Mouse (Mus musculus) myocyte (in vitro differentiated cells): ENCODE results near the gene Bicc1.

Experiments used
- CEBPB ChIP-seq: IDR thresholded peaks from 2 replicates; pipeline ENCODE4 v1.6.1; 2011; ENCODE audit warnings: mild to moderate bottlenecking, moderate library complexity; ENCODE audit not compliant: poor library complexity, insufficient read depth, severe bottlenecking
- E2F4 ChIP-seq: IDR thresholded peaks from one replicate; pipeline ENCODE4 v1.6.1; 2011; ENCODE audit warnings: mild to moderate bottlenecking, control low read depth, moderate library complexity; ENCODE audit not compliant: insufficient read depth
- MAX ChIP-seq: IDR thresholded peaks from one replicate; pipeline ENCODE4 v1.6.1; 2011; ENCODE audit warnings: low read depth, mild to moderate bottlenecking, control low read depth
- MYOD1 ChIP-seq, 3 experiments: IDR thresholded peaks; one replicate each; pipeline ENCODE4 v1.6.1; 2011; ENCODE audit warnings: control low read depth in 2 of 3, low read depth in 2 of 3, mild to moderate bottlenecking in 2 of 3, moderate library complexity in 1 of 3; ENCODE audit not compliant: insufficient read length in 2 of 3, control insufficient read depth in 1 of 3
- MYOG ChIP-seq, 3 experiments: IDR thresholded peaks; one replicate each; pipeline ENCODE4 v1.6.1; 2011; ENCODE audit warnings: control low read depth in 2 of 3, low read depth in 2 of 3, mild to moderate bottlenecking in 2 of 3; ENCODE audit not compliant: insufficient read length in 2 of 3, control insufficient read depth in 1 of 3, insufficient read depth in 1 of 3
- POLR2A ChIP-seq: IDR thresholded peaks from one replicate; pipeline ENCODE4 v1.6.1; 2011; ENCODE audit warnings: low read depth, mild to moderate bottlenecking, control low read depth, moderate library complexity; ENCODE audit not compliant: insufficient read length
- POLR2AphosphoS2 ChIP-seq: IDR thresholded peaks from one replicate; pipeline ENCODE4 v1.6.1; 2011; ENCODE audit warnings: low read depth, control low read depth; ENCODE audit not compliant: insufficient read length
- REST ChIP-seq: IDR thresholded peaks from one replicate; pipeline ENCODE4 v1.6.1; 2011; ENCODE audit warnings: mild to moderate bottlenecking, control low read depth, moderate library complexity; ENCODE audit not compliant: insufficient read depth, insufficient read length
- SRF ChIP-seq: IDR thresholded peaks from one replicate; pipeline ENCODE4 v1.6.1; 2011; ENCODE audit warnings: low read depth; ENCODE audit not compliant: control insufficient read depth, insufficient read length
- TCF12 ChIP-seq: IDR thresholded peaks from one replicate; pipeline ENCODE4 v1.6.1; 2011; ENCODE audit warnings: mild to moderate bottlenecking, control low read depth; ENCODE audit not compliant: poor library complexity, insufficient read depth, severe bottlenecking
- TCF3 ChIP-seq: IDR thresholded peaks from one replicate; pipeline ENCODE4 v1.6.1; 2011; ENCODE audit warnings: low read depth, control low read depth; ENCODE audit not compliant: insufficient read length
- USF1 ChIP-seq: IDR thresholded peaks from one replicate; pipeline ENCODE4 v1.6.1; 2011; ENCODE audit warnings: low read depth, mild to moderate bottlenecking, control low read depth, moderate library complexity

GRCm38 (mm10) chr10:71177201-71177600, 17.7 kb upstream of the Bicc1 start:
- TF ChIP-seq POLR2A (no peak), MAX (no peak), TCF12 (no peak), REST (no peak), E2F4 (no peak), USF1 (no peak), MYOD1 (IDR thresholded peaks at IDR 0.05; ENCODE audit: control insufficient read depth in 1 of 3, insufficient read length in 2 of 3, low read depth in 2 of 3) (no peak), SRF (no peak), CEBPB (no peak), TCF3 (no peak), POLR2AphosphoS2 (no peak), MYOG (IDR thresholded peaks at IDR 0.05; ENCODE audit: control insufficient read depth in 1 of 3, insufficient read depth in 1 of 3, insufficient read length in 2 of 3, low read depth in 2 of 3) (no peak)
